Mouse (Mus musculus) T-helper 2 cell (primary cell): Measurements from ENCODE around the gene Acox1.

Source experiments
- in situ Hi-C: fragments of 300-600 bp; cut with MboI, MseI; formaldehyde crosslinking; loops from one replicate; pipeline ENCODE4 v1.15.1; 2025; ENCODE audit warnings: high pct_unique_total_duplicates

Acox1 gene

DNA sequence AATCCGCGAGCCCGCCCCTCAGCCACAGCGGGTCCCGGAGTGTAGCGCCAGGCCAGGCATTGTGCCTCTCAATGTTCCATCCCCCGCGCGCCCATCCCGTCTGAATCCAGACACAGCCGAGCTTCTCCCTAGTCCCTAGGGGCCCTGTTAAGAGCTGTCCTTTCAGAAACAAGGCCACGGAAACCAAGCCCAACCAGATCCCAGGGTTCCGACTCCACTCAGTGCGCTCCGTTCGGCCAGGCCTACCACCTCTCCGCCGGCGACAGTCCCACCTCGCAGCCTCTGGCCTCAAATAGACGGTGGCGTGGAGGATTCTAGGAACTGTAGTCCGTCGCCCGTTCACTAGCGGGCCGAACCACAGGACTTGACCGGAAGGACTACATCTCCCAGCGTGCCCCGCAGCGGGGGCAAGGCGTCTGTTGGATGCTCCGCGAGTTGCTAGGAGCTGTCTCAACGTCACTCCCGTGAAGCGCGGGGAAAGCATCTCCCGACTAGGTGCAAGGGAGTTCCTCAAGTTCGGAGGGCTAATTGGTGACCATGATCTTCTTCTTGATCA lies 30.9 kb downstream of the Acox1 start, which contains the start of gene Fbf1:
Gene Fbf1 (minus strand): TSS at position 283 of the 556 bp plus-strand sequence.
- in situ Hi-C loops: no loop called here

GRCm38 (mm10) chr11:116167232-116167631 lies 31.6 kb downstream of the Acox1 start:
- in situ Hi-C loops: no loop called here

GRCm38 (mm10) chr11:116163002-116163401 lies 35.8 kb downstream of the Acox1 start:
- in situ Hi-C loops: no loop called here

GRCm38 (mm10) chr11:116162146-116162545 lies 36.7 kb downstream of the Acox1 start:
- in situ Hi-C loops: no loop called here

GRCm38 (mm10) chr11:116161312-116161711 lies 37.5 kb downstream of the Acox1 start:
- in situ Hi-C loops: no loop called here

DNA sequence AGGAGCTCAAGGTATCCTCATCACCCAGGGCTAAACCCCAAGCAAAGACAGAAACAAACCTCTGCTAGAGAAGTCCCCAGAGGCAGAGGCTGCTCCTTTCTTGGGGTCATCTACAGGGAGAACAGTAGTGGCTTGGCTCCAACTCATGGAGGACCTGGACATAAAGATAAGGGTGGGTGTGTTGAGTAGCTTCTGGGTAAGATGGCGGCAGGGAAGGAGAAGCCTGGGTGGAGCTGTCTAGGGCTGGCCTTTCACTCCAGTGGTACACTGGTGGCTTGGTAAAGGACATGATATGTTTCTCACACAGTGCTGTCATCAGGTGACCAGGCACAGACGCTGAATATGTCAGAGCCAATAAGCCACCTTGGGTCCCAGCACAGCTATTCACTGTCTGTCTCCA lies 47.9 kb downstream of the Acox1 start:
- in situ Hi-C loops: no loop called here

- in situ Hi-C loops: loop anchor here (10.0 kb wide), 1 partner anchor 305 kb away; no protein-coding TSS in a partner anchor
These were observed 49.5 kb downstream of the Acox1 start for GRCm38 (mm10) chr11:116149341-116149740.

- in situ Hi-C loops: loop anchor here (10.0 kb wide), 1 partner anchor 306 kb away; no protein-coding TSS in a partner anchor
These were observed 50.1 kb downstream of the Acox1 start for GRCm38 (mm10) chr11:116148761-116149221.

DNA sequence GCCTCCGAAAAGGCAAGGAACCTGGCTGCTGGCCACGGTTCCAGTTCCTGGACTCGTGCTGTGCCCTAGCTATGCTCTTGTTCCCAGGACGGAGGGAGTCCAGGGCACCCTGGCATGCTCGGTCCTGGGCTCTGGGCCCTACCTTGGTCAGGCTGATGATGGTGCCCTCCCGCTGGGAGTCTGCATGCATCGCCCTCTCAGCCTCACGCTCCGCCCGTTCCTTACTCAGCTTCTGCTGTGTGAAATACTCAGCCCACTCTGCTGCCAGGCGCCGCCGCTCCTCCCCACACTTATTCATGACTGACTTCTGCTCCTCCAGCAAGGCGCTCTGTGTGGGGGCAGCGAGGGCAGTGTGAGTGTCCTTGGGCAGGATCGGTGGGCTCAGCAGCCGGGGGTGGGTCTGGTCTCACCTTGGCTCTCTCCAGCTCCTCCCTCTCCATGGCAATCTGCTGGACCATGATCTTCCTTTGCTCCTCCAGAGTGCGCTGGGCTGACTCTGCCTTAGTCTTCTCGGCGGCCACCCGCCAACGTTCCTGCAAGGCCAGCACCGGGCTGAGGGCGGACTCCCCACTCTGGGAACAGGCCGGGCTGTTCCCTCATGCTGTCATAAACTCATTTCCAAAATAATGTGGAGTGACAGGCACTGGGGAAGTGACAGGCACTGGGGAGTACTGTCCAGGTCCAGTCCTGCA lies 52.4 kb downstream of the Acox1 start:
- in situ Hi-C loops: loop anchor here (10.0 kb wide), 1 partner anchor 308 kb away; no protein-coding TSS in a partner anchor

- in situ Hi-C loops: loop anchor here (10.0 kb wide), 1 partner anchor 309 kb away; no protein-coding TSS in a partner anchor
These were observed 53.2 kb downstream of the Acox1 start for GRCm38 (mm10) chr11:116145481-116146293.

GRCm38 (mm10) chr11:116143468-116143867 lies 55.4 kb downstream of the Acox1 start:
- in situ Hi-C loops: loop anchor here (10.0 kb wide), 1 partner anchor 311 kb away; no protein-coding TSS in a partner anchor

GRCm38 (mm10) chr11:116142211-116142991 lies 56.4 kb downstream of the Acox1 start:
- in situ Hi-C loops: loop anchor here (10.0 kb wide), 1 partner anchor 312 kb away; no protein-coding TSS in a partner anchor

DNA sequence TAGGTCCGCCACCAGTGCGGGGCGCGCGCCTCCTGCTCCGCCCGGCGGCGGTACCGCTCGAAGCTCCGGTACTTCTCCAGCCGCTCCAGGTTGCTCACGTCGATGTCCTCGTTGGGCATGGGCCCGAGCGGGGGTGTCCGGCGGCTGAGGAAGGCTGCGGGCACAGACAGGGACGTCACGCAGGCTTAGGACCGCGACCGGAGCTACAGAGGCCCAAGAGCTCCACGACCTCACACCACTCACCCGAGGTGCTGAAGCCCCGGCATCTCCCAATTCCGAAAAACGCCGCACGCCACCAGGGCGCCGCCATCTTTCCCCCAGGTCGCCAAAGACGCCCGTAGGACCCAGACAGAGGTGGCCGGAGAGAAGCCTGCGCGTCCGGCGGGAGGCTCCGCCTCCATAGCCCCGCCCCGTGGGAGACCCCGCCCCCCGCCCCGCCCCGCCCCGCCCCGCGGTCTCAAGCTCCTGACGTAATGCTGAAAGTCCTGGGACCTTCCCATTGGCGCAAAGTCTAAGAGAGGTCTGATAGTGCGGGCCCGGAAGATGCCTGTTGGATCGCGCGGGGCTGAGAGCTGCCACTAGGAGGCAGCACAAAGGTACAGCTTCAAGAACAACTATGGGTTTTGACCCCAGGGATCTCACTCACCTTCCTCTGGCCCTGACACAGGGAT lies 60.2 kb downstream of the Acox1 start, which contains the start of gene Mrpl38:
Gene Mrpl38 (minus strand): TSS at position 401 of the 671 bp plus-strand sequence.
- in situ Hi-C loops: no loop called here

GRCm38 (mm10) chr11:116138096-116138467 lies 60.8 kb downstream of the Acox1 start:
- in situ Hi-C loops: no loop called here

DNA sequence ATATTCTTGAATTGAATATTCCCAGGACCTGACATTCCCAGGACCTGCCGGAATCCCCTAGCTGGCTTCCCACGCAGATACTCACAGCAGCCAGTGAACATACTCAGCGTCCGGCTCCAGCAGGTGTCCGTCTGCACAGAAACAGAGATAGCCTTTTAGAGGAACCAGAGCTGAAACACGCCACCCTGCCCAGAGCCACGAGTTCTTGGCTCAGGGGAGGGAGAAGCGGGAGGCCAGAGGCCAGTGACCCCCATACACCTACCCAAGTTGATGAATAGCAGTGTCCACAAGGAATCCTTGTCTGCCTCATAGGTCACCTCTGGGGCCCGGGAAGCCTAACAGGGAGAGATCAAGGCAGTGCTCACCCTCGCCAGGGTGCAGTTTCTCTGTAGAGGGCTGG lies 64.7 kb downstream of the Acox1 start:
- in situ Hi-C loops: loop anchor here (5.0 kb wide), 1 partner anchor 57 kb away; the partner anchor contains the start of gene Unc13d

DNA sequence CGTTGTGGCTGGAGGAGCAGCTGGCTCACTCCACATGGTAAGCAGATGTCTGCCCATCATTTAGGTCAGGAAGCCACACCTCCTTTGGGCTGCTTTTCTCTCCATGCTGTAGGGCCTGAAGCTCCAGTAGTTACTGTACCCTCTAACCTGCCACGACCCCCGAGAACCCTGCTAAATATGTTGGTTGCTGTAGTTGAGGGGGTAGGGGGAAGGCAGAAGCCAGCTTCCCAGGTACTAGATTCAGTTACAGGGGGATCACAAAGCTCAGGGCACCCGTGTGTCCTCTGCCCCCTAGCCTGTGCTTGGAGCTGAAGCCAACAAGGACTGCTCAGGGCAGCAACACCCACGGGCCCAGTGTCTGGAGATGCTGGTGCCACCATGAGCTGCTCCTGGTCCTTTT lies 65.3 kb downstream of the Acox1 start:
- in situ Hi-C loops: loop anchor here (5.0 kb wide), 1 partner anchor 56 kb away; the partner anchor contains the start of gene Unc13d

DNA sequence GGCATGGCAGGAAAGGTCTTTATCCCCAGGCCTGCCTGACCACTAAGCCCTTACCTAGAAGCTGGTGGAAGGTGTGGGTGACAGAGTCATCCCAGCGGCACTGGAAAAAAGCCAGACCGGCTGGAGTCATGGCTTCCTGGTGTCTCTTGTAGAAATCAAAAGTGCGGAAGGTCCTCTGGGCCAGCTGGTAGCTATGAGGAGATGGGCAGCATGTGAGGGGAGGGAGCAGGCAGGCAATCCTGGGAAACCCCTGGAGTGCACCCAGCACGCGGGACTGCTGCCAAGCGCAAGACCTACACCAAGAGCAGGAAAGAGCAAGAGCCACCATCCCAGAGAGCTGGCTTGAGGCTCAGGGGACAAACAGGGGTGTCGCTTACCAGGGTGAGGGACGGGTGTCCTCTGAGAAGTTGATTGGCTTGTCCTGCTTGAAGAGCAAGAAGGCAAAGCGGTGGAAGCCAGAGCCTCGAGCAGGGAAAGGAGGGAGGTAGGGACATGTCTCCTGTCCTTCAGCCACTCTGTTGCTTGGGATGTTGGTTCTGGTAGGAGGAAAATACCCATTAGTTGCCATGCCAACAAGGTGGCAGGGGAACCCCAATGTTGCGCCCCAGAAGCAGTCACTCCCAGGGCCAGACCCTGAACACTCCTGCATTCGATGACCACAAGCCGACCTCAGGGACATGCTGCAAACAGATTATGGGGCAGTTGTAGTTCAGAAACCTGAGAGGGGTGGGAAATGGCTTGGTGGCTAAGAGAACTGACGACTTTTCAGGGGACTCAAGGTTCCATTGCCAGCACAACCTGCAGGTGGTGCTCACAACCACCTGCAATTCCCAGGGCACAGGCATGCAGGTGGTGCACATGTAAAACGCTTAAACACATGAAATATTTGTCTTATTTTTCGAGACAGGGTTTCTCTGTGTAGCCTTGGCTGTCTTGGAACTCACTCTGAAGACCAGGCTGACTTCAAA lies 66.2 kb downstream of the Acox1 start:
- in situ Hi-C loops: loop anchor here (5.0 kb wide), 1 partner anchor 55 kb away; the partner anchor contains the start of gene Unc13d

- in situ Hi-C loops: loop anchor here (5.0 kb wide), 1 partner anchor 54 kb away; the partner anchor contains the start of gene Unc13d
These were observed 67.3 kb downstream of the Acox1 start for GRCm38 (mm10) chr11:116131349-116132170.
